Mouse (Mus musculus) CD8-positive naive resting alpha-beta T cell, adult 2 months (primary cell): ENCODE measurements around the gene Syne3.

Experiments used
- DNase-seq, 2 experiments: peaks; one replicate each; pipeline ENCODE4 v3.0.0; 2022; ENCODE audit warnings: low read depth in 2 of 2, low spot score in 2 of 2

Syne3 gene

DNA sequence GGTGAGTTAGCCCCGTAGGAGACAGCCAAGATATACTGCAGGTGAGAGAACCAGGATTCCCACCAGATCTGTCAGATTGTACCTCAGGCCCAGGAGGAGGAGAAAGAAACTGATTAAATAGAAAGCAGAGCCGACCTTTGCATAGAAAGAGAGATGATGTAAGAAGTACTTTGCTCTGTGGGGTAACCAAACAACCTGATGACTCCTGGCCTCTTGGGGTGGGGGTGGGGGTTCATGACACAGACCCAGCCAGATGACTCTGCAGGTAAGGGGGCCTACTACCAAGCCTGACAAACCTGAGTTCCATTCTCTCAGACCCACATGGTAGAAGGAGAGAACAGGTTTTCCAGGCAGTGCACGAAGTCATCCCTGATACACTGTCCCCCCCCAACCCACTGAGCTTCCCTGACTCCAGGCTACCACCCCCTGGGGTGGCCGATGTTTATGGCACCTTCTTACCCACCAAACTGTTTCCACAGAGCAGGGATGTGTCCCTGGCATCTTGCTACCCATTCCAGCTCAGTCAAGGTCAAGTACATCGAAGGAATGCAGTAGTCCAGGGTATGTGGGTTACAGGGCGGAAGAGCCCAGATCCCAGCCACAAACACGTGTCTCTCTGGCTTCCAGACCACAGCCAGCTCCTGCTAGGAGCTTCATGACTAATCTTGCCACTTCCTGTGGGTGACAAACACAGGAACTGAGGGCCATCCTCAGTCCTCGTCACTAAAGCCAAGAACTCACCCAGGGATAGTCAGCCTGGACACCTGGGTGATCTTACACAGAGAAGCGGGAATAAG lies 8.9 kb downstream of the Syne3 start:
- no peak for DNase-seq

DNA sequence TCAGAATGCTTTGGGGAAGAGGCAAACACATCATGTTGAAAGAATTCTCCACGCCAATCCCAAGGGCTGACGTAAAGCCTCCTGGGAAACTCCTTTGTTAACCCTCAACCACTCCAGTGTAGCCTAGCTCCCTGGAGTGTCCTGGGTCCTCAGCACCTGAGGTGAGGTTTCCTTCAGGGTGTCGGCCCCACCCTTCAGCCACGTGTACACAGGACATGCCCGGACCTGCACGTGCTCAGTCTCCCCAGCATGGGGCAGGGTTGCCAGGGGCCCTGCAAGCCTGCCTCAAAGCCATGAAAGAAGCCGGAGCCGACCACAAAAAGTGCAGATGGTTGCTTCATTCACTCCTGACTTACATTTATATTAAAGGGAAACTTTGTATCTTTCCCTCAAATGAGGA lies 10.4 kb downstream of the Syne3 start:
- DNase-seq: no peak

DNA sequence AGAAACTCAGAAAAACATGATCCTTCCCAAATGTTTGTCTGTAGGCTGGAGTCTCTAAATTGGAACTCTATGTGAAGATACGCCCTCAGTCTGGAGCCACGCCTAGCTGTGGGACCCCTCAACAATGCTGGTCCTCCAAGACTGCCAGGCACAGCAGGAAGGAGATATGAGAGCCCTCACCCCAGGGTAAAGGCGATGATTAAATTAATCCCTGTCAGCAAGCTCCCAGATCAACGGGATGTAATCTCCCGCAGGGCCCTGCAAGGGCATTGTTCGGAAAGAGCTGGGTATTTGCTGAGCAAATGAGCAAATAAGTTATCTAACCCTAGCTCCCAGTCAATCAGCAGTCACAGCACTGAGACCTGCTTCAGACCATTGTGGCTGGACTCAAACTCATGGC lies 11.1 kb downstream of the Syne3 start:
- DNase-seq: no peak

DNA sequence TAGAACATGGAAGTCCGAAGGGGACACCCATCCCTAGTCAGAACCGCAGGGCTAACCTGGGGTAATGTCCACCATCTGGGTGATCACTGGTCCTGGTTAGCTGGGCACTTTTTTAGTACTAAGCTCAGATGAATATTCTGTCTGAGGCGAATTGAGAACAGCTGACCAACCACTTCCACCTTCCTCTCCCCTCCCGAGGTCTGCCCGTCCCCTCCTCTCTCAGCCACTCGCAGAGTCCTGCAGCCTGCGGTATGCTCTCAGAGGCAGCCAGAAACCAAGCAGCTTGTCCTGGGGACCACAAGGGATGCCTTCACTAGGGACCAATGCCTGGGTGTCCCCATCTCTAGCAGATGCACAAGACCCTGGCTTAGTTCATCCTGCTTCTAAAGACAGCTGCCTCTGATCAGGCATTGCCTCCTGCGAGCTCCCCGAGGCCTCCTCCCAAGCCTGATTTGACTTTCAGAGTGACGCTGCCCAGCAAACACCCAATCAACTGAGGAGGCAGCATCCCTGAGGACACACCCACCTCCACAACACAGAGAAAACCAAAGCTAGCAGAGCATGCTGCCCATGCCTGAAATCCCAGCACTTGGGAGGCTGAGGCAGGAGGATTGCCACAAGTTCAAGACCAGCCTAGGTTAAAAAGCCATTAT lies 11.8 kb downstream of the Syne3 start:
- DNase-seq: no peak

DNA sequence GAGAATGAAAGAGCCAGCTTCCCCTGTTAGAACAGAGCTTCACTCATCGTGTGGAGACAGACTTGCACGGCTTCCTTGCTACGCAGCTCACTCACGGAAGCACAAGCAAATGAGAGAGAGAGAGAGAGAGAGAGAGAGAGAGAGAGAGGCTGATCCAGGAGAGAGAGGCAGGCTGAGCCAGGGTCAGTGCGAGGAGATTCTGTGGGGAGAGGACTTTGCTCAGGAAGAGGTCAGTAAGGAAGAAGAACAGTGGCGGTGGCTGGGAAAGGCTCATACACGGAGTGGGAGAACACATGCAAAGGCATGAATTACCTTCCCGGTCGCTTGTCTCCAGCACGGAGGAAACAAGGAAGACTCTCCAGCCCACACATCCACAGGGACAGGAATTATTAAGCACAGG lies 12.4 kb downstream of the Syne3 start:
- no peak for DNase-seq

DNA sequence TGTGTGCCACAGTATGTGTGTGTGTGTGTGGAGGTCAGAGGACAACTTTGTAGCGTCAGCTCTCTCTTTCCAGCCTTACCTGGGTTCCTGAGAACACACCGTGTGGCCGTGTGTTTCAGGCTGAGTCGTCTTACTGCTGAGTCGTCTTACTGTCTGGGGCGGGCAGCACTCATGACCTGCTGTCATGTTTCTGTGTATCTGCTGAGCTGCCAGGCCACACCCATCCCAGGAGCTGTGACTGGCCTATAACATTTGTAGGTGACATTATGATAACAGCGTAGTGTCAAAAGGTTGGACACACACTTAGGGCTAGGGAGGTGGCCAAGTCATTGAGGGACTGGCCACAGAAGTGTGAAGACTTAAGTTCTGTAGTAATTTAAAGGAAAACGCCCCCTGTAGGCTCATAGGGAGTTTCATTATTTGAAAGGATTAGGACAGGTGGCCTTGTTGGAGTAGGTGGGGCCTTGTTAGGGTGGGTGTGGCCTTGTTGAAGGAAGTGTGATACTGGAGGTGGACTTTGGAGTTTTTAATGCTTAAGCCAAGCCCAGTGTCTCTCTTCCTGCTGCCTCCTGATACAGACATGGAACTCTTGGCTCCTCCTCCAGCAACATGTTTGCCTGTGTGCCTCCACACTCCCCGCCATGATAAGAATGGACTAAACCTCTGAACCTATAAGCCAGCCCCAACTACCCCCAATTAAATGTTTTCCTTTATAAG lies 13.4 kb downstream of the Syne3 start:
- no peak for DNase-seq

DNA sequence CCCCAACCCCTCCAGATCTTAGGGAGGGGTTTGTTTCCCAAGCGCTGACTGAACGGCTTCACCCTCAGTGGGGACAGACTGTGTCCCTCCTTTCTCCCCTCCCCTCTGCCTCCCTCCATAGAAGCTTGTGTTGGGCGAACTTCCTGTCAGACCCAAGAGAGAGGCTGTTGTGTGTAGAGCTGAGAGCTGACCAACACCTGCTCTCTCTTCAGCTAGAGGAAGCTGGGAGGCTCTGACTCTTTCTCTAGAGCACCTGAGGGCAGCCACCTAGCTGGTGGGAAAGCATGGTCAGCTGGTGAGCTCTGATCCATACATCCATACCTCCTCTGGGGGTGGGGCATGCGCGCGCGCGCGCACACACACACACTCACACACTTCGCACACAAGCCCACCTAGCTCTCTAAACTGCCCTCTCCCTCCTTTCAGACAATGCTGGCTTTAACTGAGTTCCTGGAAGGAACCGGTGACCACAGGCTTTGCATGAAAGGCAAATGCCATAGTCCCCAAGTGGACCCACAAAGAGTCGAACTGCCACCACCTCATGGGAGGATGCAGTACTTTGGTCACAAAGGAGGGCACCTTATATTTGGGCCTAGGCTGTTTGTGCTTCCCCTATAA lies 14.2 kb downstream of the Syne3 start:
- DNase-seq: no peak

DNA sequence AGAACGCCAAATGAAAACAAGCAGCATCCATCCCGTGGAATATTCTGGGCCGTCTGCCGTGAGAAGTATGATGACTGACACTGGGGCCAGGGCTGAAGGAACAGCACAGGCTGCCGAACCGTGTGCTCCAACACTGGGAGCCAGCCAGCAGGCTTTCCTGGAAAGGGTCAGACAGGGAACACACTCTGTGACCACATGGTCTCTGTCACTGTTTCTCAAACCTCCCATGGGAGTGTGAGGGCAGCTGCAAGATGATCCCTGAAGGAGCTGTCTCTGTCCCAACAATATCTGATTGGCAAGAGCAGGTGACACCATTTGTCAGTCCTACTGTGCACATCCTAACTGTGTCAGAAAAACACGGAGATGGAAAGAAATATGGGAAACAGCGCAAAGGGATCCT lies 16.8 kb downstream of the Syne3 start:
- no peak for DNase-seq

DNA sequence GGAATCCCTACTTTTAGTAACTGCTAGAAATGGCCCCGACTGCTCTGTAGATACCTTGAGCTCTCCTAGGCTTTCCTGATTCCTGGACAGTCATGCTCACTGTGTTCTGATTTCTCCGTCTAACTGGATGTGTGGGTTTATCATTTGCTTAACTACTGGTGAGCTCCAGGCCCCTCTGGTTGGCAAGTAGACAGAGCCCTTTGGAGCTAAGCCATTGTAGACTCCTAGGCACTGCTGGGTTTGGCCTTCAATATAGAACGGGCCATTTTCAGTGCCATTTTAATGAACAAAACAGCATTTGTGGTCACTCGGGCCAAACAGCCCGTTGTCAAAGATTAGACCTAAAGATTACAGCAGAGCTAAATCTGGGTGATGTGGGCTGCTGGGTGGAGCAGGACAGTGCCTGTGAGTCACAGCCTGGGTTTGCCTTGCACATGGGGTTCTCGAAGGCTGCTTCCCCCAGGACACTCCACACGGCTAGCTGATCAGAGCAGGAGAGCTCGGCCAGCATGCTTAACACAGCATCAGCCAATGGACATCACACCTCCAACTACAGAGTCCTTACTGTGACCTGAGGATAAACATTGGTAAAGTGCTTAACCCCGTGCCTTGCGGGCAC lies 17.4 kb downstream of the Syne3 start:
- no peak for DNase-seq

DNA sequence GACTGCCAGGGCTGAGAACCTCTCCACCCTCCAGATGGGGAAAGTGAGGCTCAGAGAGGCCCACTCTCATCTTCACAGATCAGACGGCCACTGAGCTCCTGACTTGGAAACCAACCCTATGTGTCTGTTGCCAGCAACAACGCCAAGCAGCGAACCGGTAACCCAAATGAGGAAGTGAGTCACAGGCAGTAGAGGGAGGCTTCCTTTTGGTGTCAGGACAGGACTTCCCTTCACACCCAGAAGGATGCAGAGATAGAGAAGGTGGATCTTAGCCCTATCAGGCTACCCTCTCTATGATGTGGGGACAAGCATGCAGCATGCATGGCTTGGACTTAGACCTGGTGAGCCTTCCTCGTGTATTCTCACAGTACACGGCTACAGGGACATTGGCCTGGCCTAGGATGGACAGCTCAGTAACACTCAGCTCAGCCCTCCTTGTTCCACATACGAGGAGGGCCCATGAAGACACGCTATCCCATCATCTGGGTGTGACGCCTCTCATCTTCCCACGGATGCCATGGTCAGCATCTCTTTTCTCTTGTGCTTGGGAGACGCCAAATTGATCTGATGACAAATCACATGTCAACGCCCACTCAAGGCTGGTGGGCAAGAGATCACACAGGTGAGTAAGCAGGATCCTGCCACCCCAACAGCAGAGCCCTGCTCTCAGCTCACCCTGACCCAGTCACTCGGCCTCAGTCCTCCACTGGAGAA lies 18.7 kb downstream of the Syne3 start:
- DNase-seq: peak; percentile 42 to 43

DNA sequence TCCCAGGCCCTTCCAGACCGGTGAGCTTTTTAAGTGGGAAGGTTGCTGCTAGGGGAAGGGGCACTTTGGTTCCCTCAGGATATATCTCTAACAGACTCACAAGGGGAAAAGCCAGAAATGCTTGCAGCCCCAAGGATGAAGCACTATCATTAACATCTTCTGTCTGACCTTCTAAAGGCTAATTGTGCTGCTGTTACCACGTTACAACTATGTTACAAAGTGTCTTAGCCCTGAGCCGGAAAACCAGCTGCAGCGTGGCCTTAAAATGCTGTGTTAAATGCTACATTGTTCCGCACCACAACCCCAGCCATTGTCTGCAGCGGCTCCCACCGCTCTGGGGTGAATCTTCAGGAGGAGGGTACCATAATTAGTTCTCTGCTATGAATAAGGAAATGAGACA lies 21.7 kb downstream of the Syne3 start:
- DNase-seq: no peak

DNA sequence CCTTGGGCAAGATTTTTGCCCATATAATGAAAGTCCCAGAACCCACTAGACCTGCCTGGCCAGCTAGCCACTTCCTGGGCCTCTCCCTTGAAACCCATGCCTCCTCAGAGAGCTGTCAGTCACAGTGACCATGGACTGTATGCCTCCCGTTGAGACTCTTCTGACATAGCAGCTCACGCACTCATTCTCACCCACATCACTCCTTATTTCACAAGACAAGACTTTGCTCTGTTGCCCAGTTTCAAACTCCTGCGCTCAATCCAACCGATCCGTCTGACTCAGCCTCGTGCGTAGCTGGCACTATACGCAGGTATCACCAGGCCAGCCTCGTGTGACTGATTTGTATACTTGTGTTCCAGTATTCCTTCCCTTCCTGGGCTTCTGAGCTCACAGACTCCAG lies 22.8 kb downstream of the Syne3 start:
- no peak for DNase-seq

DNA sequence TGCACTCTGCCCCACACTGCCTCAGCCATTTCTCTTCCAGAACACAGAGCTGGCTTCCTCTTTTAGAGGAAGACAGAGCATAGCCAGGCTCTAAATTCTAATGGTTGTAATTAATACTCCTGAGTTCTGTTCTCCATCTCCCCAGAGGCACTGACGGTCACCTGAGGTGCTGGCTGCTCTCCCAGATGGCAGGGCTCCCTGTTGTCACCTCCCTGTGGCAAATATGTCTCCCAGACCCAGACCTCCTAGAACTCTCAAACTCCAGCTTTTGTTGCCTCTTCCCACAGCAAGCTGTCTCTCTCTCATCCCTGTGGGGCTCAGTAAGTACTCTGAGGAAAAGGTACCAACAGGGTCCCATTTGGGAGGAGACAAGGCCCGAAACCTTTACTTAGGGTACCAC lies 23.6 kb downstream of the Syne3 start:
- no peak for DNase-seq

DNA sequence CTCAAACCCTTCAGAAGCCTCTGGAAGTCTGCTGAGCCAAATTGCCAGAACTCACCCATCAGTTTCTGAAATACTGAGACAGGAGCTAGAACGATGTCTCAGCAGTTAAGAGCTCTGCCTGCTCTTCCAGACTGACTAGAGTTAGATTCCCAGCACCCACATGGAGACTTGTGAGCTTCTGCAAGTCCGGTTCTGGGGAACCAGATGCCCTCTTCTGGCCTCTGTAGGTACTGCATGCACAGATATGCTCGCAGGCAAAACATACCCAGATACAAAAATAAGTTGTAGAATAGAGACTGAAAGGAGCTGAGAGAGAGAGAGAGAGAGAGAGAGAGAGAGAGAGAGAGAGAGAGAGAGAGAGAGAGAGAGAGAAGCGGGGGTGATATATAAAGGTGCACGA lies 24.5 kb downstream of the Syne3 start:
- peak in 1 of 2 experiments; percentile 29 for DNase-seq

DNA sequence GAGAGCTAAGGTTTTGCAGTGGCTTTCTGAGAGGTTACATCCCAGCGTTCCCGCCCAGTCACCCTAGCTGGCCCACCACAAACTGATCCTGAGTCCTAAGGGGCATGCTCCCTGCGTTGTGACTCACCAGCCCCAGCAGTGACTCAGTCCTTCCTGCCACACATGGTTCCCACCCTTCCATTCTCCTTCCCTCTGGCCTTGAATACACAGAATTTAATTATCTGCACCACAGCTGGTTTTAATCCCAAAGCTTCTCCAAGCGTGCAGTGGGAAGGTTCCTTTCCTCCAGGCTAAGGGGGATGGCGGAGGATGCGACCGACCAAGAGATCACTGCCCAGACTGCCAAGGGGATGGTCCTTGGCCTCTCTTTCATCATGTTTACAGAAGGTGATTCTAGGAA lies 26.1 kb downstream of the Syne3 start:
- DNase-seq: no peak

DNA sequence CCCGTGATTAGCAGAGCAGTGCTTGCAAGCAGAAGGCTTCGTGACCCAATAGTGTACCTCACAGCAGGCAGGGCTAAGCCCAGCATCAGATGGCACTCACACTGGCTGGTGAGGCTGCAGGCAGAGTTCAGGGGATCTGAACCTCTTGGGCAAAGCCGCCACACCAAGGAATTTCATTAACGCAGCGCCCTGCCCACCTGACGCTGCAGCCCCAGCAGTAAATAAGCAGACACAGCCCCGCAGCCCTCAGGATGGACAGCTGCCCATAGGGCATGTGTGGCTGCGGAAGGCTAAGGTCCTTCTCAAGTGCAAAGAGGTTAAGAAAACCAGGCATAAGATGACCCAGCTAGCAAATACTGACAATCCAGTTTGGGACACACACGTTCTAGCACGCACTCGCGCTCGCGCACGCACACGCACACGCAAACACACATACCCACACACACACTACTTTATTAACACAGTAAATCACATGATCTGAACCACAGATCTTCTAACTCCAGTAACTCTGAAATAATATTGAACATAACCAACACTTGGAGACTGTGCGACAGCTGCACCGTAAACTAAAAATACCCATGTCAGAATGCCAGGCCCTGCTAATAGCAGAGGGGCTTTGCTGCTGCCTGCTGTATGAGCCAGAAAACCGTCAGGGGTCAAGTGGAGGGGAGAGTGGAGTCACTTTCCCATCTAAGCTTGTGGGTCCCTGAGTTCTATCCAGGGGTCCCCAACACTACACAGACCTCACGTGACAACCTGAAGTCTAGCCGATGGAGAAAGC lies 30.5 kb downstream of the Syne3 start:
- DNase-seq: no peak

DNA sequence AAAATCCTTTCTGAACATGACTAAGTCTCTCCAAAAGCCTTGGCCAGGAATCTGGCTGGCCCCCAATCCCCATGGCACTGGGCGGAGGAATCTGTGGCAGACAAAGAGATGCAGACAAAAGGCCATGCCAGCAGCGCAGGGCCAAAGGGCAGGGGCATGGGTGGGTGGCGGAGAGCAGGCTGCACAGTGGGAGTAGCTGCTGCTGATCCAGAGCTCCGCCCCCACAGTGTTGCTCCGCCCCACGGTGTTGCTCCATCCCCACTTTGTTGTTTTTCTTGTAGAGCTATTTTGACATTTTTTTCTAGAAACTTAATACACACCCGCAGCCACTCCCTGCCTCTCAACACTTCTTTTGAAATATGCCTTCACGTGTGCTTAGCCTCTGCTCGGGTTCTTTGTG lies 31.2 kb downstream of the Syne3 start:
- DNase-seq: no peak

DNA sequence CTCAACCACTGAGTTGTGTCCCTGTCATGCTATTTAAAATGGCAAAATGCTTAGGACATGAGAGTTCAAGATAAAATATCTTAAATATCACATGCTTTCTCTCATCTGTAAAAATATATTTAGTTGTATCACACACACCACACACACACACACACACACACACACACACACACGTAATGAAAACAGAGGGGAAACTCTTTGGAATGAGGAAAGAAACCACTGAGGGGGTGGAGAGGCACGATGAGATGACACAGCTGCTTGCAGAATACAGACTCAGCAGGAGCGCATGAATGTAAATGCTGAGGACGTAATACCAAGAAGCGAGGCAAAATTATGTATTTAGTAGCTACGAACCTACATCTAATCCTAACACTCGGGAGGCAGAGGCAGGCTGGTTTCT lies 32.7 kb downstream of the Syne3 start:
- no peak for DNase-seq

DNA sequence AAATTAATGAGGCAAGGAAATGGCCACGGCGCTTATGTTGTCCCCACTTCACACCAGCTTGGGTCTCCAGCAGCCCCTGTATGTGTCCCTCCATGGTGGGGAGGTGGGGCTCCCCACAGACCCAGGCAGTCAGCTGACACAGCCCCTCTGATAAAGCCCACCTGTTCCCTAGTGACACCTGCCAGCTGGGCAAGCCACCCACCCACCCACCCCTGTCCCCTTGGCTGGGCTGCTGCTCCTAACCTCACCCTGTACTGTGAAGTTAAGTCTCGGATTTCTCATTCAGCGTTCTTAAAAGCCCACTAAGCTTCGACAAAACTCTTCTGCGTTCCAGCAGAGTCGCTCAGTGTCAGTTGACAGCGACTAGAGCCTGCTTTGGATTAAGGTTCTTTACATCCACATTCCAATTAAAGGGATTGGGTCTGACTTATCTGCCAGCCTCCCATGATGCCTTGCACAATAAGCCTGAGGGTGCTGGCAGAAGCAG lies 33.2 kb downstream of the Syne3 start:
- DNase-seq: no peak

DNA sequence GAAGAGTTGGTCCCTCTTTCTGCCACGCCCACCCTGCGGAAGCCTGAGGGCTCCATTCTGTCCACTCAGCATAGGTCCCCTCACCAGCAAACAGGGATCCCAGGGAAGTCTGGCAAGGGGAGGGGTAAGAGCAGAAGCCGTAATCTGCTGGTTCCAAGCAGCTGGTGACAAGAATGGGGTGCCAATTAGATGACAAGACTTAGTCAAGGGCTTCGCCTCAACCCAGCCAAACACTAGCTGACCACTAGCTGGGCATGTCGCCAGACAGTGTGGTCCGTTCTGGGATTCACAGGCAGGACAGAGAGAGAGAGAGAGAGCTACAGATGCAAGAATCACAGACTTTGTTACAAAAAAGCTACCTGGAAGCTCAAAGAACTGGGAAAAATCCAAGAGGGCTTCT lies 36.7 kb downstream of the Syne3 start:
- no peak for DNase-seq
